Mouse (Mus musculus): ENCODE results near the gene Sp6.

Sp6 gene

GRCm38 (mm10) chr11:97025721-97026344 is 12.6 kb downstream of the Sp6 start:
- peak; percentile 90 for DNase-seq

- peak; percentile 87 for DNase-seq
These were observed 16.7 kb downstream of the Sp6 start, which contains the start of gene Scrn2 for GRCm38 (mm10) chr11:97029686-97030417. TSS of gene Scrn2 (plus strand) at chr11:97029938.

GRCm38 (mm10) chr11:97030426-97030825 is 17.2 kb downstream of the Sp6 start:
- no peak for DNase-seq

- DNase-seq: no peak
These were observed 18.8 kb downstream of the Sp6 start for GRCm38 (mm10) chr11:97031977-97032376.

- no peak for DNase-seq
These were observed 19.3 kb downstream of the Sp6 start for GRCm38 (mm10) chr11:97032499-97032898.

GRCm38 (mm10) chr11:97033781-97034180 is 20.6 kb downstream of the Sp6 start:
- no peak for DNase-seq

- no peak for DNase-seq
These were observed 22.9 kb downstream of the Sp6 start for GRCm38 (mm10) chr11:97036141-97036540.

- no peak for DNase-seq
These were observed 25.7 kb downstream of the Sp6 start for GRCm38 (mm10) chr11:97038881-97039280.

- no peak for DNase-seq
These were observed 27.3 kb downstream of the Sp6 start for GRCm38 (mm10) chr11:97040301-97041021.

GRCm38 (mm10) chr11:97041022-97041899 is 28.1 kb downstream of the Sp6 start, which contains the start of the genes Lrrc46 and Mrpl10:
TSS of gene Lrrc46 (minus strand) at chr11:97041407.
TSS of gene Mrpl10 (plus strand) at chr11:97041560.
- DNase-seq: peak; percentile 94

- DNase-seq: no peak
These were observed 31.7 kb downstream of the Sp6 start for GRCm38 (mm10) chr11:97044902-97045301.

- no peak for DNase-seq
These were observed 32.7 kb downstream of the Sp6 start for GRCm38 (mm10) chr11:97045861-97046260.

GRCm38 (mm10) chr11:97048090-97048650 is 35.0 kb downstream of the Sp6 start:
- no peak for DNase-seq

- no peak for DNase-seq
These were observed 36.4 kb downstream of the Sp6 start for GRCm38 (mm10) chr11:97049492-97050085.

- peak; percentile 80 for DNase-seq
These were observed 37.2 kb downstream of the Sp6 start, which contains the start of gene Osbpl7 for GRCm38 (mm10) chr11:97050216-97050943. TSS of gene Osbpl7 (plus strand) at chr11:97050628.

GRCm38 (mm10) chr11:97050944-97051586 is 37.9 kb downstream of the Sp6 start:
- no peak for DNase-seq

GRCm38 (mm10) chr11:97052219-97052646 is 39.0 kb downstream of the Sp6 start:
- peak; percentile 61 for DNase-seq

GRCm38 (mm10) chr11:97063274-97063920 is 50.2 kb downstream of the Sp6 start:
- DNase-seq: no peak

- DNase-seq: no peak
These were observed 50.7 kb downstream of the Sp6 start for GRCm38 (mm10) chr11:97063921-97064295.
